Mouse (Mus musculus): ENCODE measurements at regions not wholly inside any gene's neighbourhood (a gene's known extent, or its start where the extent isn't known, plus 50 kb on each side); places are given as distances from the start of the nearest gene placed in this dataset.

GRCm38 (mm10) chr1:163619831-163620230 is 105.2 kb downstream of the Mettl11b start:
- WGBS = 66% methylated on average over 7 of the region's 7 CpGs
- TF ChIP-seq CTCF (IDR thresholded peaks at IDR 0.05) = no peak
- TF ChIP-seq EP300 (IDR thresholded peaks at IDR 0.05; ENCODE audit: insufficient read depth, low read depth, low read length) = no peak
- TF ChIP-seq POLR2A (IDR thresholded peaks at IDR 0.05; ENCODE audit: insufficient read depth, low read depth, low read length) = no peak
- Histone ChIP-seq H3K27me3 (ENCODE audit: control insufficient read depth, insufficient read depth, low read length) (no peaks in the 10 kb centered on the region), H3K9ac (ENCODE audit: low read depth, low read length) (no peak overlapping the region), H3K27ac (no peak overlapping the region), H3K36me3 (ENCODE audit: control insufficient read depth, insufficient read depth, low read length) (no peaks in the 10 kb centered on the region), H3K79me2 (replicated peaks; ENCODE audit: control insufficient read depth, insufficient read depth, low read length) (no peaks in the 10 kb centered on the region), H3K4me3 (no peak overlapping the region), H3K4me1 (ENCODE audit: control insufficient read depth, insufficient read depth, low read length) (no peaks in the 10 kb centered on the region)
- no peak for DNase-seq
- intact Hi-C loops (cut with DNase I) = no loop called here

GRCm38 (mm10) chr1:163618132-163618531 is 106.9 kb downstream of the Mettl11b start:
- WGBS = 64% methylated on average over 3 of the region's 3 CpGs
- Histone ChIP-seq H3K9ac (ENCODE audit: low read depth, low read length) (no peak overlapping the region), H3K36me3 (ENCODE audit: control insufficient read depth, insufficient read depth, low read length) (no peaks in the 10 kb centered on the region), H3K4me1 (ENCODE audit: control insufficient read depth, insufficient read depth, low read length) (no peaks in the 10 kb centered on the region), H3K4me3 (no peak overlapping the region), H3K27me3 (ENCODE audit: control insufficient read depth, insufficient read depth, low read length) (no peaks in the 10 kb centered on the region), H3K79me2 (replicated peaks; ENCODE audit: control insufficient read depth, insufficient read depth, low read length) (no peaks in the 10 kb centered on the region), H3K27ac (no peak overlapping the region)
- DNase-seq = no peak
- intact Hi-C loops (cut with DNase I) = no loop called here
- no peak for TF ChIP-seq EP300 (IDR thresholded peaks at IDR 0.05; ENCODE audit: insufficient read depth, low read depth, low read length)
- TF ChIP-seq CTCF (IDR thresholded peaks at IDR 0.05) = no peak
- no peak for TF ChIP-seq POLR2A (IDR thresholded peaks at IDR 0.05; ENCODE audit: insufficient read depth, low read depth, low read length)

GRCm38 (mm10) chr1:163616596-163616995 is 108.4 kb downstream of the Mettl11b start:
- H3K4me1 ChIP-seq (ENCODE audit: control insufficient read depth, insufficient read depth, low read length) = no peaks in the 10 kb centered on the region
- intact Hi-C loops (cut with DNase I) = no loop called here
- H3K27ac ChIP-seq = no peak overlapping the region
- 42% methylated on average over 3 of the region's 3 CpGs for WGBS
- TF ChIP-seq POLR2A (IDR thresholded peaks at IDR 0.05; ENCODE audit: insufficient read depth, low read depth, low read length) (no peak), EP300 (IDR thresholded peaks at IDR 0.05; ENCODE audit: insufficient read depth, low read depth, low read length) (no peak), CTCF (IDR thresholded peaks at IDR 0.05) (no peak)
- H3K27me3 ChIP-seq (ENCODE audit: control insufficient read depth, insufficient read depth, low read length) = no peaks in the 10 kb centered on the region
- no peak overlapping the region for H3K9ac ChIP-seq (ENCODE audit: low read depth, low read length)
- no peak for DNase-seq
- no peak overlapping the region for H3K4me3 ChIP-seq
- no peaks in the 10 kb centered on the region for H3K79me2 ChIP-seq (replicated peaks; ENCODE audit: control insufficient read depth, insufficient read depth, low read length)
- H3K36me3 ChIP-seq (ENCODE audit: control insufficient read depth, insufficient read depth, low read length) = no peaks in the 10 kb centered on the region

- WGBS = 84% methylated on average over 1 of the region's 1 CpGs
- no peak overlapping the region for H3K4me3 ChIP-seq
- no peaks in the 10 kb centered on the region for H3K4me1 ChIP-seq (ENCODE audit: control insufficient read depth, insufficient read depth, low read length)
- H3K27me3 ChIP-seq (ENCODE audit: control insufficient read depth, insufficient read depth, low read length) = no peaks in the 10 kb centered on the region
- H3K27ac ChIP-seq = no peak overlapping the region
- H3K9ac ChIP-seq (ENCODE audit: low read depth, low read length) = no peak overlapping the region
- no peak for DNase-seq
- no peaks in the 10 kb centered on the region for H3K79me2 ChIP-seq (replicated peaks; ENCODE audit: control insufficient read depth, insufficient read depth, low read length)
- no peaks in the 10 kb centered on the region for H3K36me3 ChIP-seq (ENCODE audit: control insufficient read depth, insufficient read depth, low read length)
- TF ChIP-seq EP300 (IDR thresholded peaks at IDR 0.05; ENCODE audit: insufficient read depth, low read depth, low read length) = no peak
- no peak for TF ChIP-seq CTCF (IDR thresholded peaks at IDR 0.05)
- TF ChIP-seq POLR2A (IDR thresholded peaks at IDR 0.05; ENCODE audit: insufficient read depth, low read depth, low read length) = no peak
- intact Hi-C loops (cut with DNase I) = no loop called here
Observed at GRCm38 (mm10) chr1:163608429-163608828, 116.6 kb downstream of the Mettl11b start.

- no peaks in the 10 kb centered on the region for H3K36me3 ChIP-seq (ENCODE audit: control insufficient read depth, insufficient read depth, low read length)
- TF ChIP-seq POLR2A (IDR thresholded peaks at IDR 0.05; ENCODE audit: insufficient read depth, low read depth, low read length) = no peak
- no peaks in the 10 kb centered on the region for H3K27me3 ChIP-seq (ENCODE audit: control insufficient read depth, insufficient read depth, low read length)
- no peaks in the 10 kb centered on the region for H3K4me1 ChIP-seq (ENCODE audit: control insufficient read depth, insufficient read depth, low read length)
- peak; percentile 41 to 62 for DNase-seq
- H3K79me2 ChIP-seq (replicated peaks; ENCODE audit: control insufficient read depth, insufficient read depth, low read length) = no peaks in the 10 kb centered on the region
- H3K27ac ChIP-seq = no peak overlapping the region
- no peak overlapping the region for H3K4me3 ChIP-seq
- WGBS = 56% methylated on average over 5 of the region's 5 CpGs
- no peak overlapping the region for H3K9ac ChIP-seq (ENCODE audit: low read depth, low read length)
- intact Hi-C loops (cut with DNase I) = no loop called here
Observed at GRCm38 (mm10) chr1:163607701-163608100, 117.3 kb downstream of the Mettl11b start.

GRCm38 (mm10) chr1:163599926-163600890 is 124.8 kb downstream of the Mettl11b start:
- H3K4me1 ChIP-seq (ENCODE audit: control insufficient read depth, insufficient read depth, low read length) = no peaks in the 10 kb centered on the region
- no peak overlapping the region for H3K27ac ChIP-seq
- no peak for DNase-seq
- H3K79me2 ChIP-seq (replicated peaks; ENCODE audit: control insufficient read depth, insufficient read depth, low read length) = no peaks in the 10 kb centered on the region
- no peaks in the 10 kb centered on the region for H3K27me3 ChIP-seq (ENCODE audit: control insufficient read depth, insufficient read depth, low read length)
- H3K36me3 ChIP-seq (ENCODE audit: control insufficient read depth, insufficient read depth, low read length) = no peaks in the 10 kb centered on the region
- TF ChIP-seq EP300 (IDR thresholded peaks at IDR 0.05; ENCODE audit: insufficient read depth, low read depth, low read length) (no peak), CTCF (IDR thresholded peaks at IDR 0.05) (no peak), POLR2A (IDR thresholded peaks at IDR 0.05; ENCODE audit: insufficient read depth, low read depth, low read length) (no peak)
- intact Hi-C loops (cut with DNase I) = no loop called here
- no peak overlapping the region for H3K4me3 ChIP-seq
- 50% methylated on average over 7 of the region's 7 CpGs for WGBS
- H3K9ac ChIP-seq (ENCODE audit: low read depth, low read length) = no peak overlapping the region
